Mouse (Mus musculus) heart, embryonic 16.5 days (tissue): ENCODE results near the gene Csf1. TPM values are rescaled to one million over a fixed set of nuclear protein-coding genes. Genes with fewer than 3 reads are reported as not detected.
A peak's percentile ranks its signal among the peaks of the same experiment; 100 is the strongest.

Source experiments
- ATAC-seq: fragments of 200-750 bp; cut with Nextera tagmentation; replicated peaks from 2 replicates; pipeline ENCODE4 v1.8.0; 2017; ENCODE audit warnings: moderate number of reproducible peaks; ENCODE audit not compliant: insufficient read depth, low FRiP score; ENCODE audit errors: extremely low read depth
- H3K27ac ChIP-seq: fragments of 300-500 bp; sonication (generic); 2 replicates; pipeline ENCODE4 v1.5.1; 2014; ENCODE audit warnings: mild to moderate bottlenecking, low read length, control low read depth, moderate library complexity
- H3K27me3 ChIP-seq: fragments of 300-500 bp; sonication (generic); 2 replicates; pipeline ENCODE4 v1.6.1; 2014; ENCODE audit warnings: low read length, mixed read lengths; ENCODE audit not compliant: control insufficient read depth, insufficient read depth
- H3K36me3 ChIP-seq: fragments of 300-500 bp; sonication (generic); 2 replicates; pipeline ENCODE4 v1.6.1; 2014; ENCODE audit not compliant: control insufficient read depth, insufficient read depth
- H3K4me1 ChIP-seq: fragments of 300-500 bp; sonication (generic); 2 replicates; pipeline ENCODE4 v1.6.1; 2014; ENCODE audit warnings: low read length, mixed read lengths; ENCODE audit not compliant: control insufficient read depth, insufficient read depth
- H3K4me2 ChIP-seq: fragments of 300-500 bp; sonication (generic); 2 replicates; pipeline ENCODE4 v1.6.1; 2014; ENCODE audit warnings: low read depth, mild to moderate bottlenecking, control low read depth, low read length
- H3K4me3 ChIP-seq: fragments of 300-500 bp; sonication (generic); 2 replicates; pipeline ENCODE4 v1.5.1; 2014; ENCODE audit warnings: mild to moderate bottlenecking, control low read depth, low read length
- H3K9ac ChIP-seq: fragments of 300-500 bp; sonication (generic); 2 replicates; pipeline ENCODE4 v1.6.1; 2014; ENCODE audit warnings: low read length, control low read depth
- H3K9me3 ChIP-seq: fragments of 300-500 bp; sonication (generic); replicated peaks from 2 replicates; pipeline ENCODE4 v1.6.1; 2016; ENCODE audit warnings: low read length; ENCODE audit not compliant: control insufficient read depth
- WGBS: fragments of 180-500 bp; shearing (Covaris S2); extraction: QIAGEN DNeasy Blood & Tissue Kit; methylation state at CpG from one replicate; pipeline ENCODE4 v1.1.7; 2014; 5-methylcytosine and 5-hydroxymethylcytosine counted together
- polyA plus RNA-seq: library from polyadenylated mRNA; unstranded; fragments of >200 nt; fragmentation: Nextera tagmentation; extraction: Ambion mirVana; gene quantifications from 2 replicates; pipeline ENCODE4 v1.2.1, GENCODE M21; 2015

The Csf1 gene
- polyA plus RNA-seq, 1 experiment from 2014 or later = 10.2 TPM

DNA sequence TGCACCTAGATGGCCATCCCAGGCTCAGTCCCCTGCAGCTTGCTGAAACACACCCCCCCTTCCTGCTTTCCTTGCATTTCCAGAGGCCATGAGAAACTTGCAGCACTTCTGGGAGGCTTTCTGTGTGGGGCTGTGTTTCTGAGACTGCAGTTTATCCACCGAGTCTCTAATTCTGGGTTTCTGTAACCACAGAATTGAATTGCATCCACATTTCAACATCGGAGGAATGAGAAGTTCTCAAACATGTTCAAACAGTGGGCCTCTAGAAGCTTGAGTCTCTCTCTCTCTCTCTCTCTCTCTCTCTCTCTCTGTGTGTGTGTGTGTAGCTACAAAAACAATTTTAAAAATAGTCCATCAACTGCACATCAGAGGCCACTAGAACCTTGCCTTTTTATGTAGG lies 9.4 kb upstream of the Csf1 start:
- Histone ChIP-seq H3K4me2 (no peak overlapping the region), H3K36me3 (no peaks in the 10 kb centered on the region), H3K27me3 (no peaks in the 10 kb centered on the region), H3K9me3 (no peaks in the 10 kb centered on the region), H3K9ac (no peak overlapping the region), H3K4me3 (no peak overlapping the region), H3K27ac (no peak overlapping the region), H3K4me1 (peaks cover 24% of the 10 kb centered on the region)
- WGBS = 59% methylated on average over 2 of the region's 2 CpGs
- ATAC-seq = no peak

DNA sequence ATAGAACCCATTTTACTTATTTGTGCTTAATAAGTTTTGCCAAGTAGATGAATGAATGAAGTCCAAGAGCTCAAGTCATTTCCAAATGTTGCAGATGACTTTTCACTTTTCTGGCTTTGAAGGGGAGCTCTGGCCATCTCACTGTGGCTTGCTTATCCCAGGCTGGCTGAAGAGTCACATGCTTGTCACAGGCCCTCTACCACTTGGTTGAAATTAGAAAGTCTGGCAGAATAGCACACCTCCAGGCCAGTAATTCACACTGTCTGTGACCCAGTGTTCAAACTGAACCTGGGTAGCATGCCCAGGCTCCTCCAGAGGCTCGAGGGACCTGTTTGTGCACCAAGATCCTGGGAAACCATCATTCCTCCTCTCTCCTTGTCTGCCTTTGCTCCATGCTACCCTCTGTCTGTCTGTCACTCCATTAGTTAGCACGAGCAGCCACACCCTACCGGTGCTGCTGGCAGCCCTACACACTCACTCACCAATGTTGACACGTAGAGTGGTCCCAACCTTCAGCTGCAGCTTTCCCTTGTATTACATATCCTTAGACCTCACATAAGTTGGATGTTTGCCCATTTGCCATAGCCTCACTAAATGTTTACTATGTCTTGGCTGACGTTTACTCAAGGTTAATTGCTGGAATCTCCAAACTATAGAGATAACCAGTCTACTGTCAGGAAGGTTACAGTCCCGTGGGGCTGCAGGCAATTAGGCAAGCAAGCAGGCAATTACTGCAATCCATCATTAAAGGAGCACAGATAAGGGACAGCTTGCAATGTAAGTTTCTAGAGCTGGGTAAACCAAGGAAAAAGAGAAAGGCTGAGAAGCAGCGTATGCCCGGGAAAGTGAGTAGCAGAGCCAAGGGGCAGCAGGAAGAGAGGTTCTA lies 8.1 kb upstream of the Csf1 start:
- H3K27ac ChIP-seq = no peak overlapping the region
- no peaks in the 10 kb centered on the region for H3K27me3 ChIP-seq
- no peaks in the 10 kb centered on the region for H3K36me3 ChIP-seq
- H3K4me3 ChIP-seq = no peak overlapping the region
- WGBS = 32% methylated on average over 8 of the region's 8 CpGs
- no peak overlapping the region for H3K9ac ChIP-seq
- H3K4me1 ChIP-seq = peaks cover 22% of the 10 kb centered on the region
- no peak for ATAC-seq
- H3K4me2 ChIP-seq = no peak overlapping the region
- H3K9me3 ChIP-seq = no peaks in the 10 kb centered on the region

DNA sequence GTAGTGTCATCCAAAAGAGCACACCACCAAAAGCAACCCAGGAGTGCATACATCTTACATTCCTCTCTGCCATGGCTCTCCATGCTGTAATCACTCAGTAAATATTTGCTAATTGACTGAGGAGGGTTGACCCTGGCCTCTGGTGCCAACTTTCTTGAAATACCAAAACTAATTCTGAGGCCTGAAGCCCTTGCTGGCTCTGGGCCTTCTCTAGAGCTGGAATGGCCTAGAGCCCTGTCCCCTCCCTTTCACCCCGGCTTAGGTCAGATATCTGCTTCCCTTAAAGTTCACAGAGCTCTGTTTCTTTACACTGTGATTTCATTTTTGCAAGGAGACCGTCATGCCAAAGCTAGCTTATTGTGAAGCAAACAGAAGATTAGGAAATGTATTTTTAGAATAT lies 6.5 kb upstream of the Csf1 start:
- 31% methylated on average over 2 of the region's 2 CpGs for WGBS
- ATAC-seq = no peak

GRCm38 (mm10) chr3:107765979-107766378 lies 5.7 kb upstream of the Csf1 start:
- Histone ChIP-seq H3K4me1 (peaks cover 22% of the 10 kb centered on the region), H3K4me3 (no peak overlapping the region), H3K9ac (no peak overlapping the region), H3K27me3 (no peaks in the 10 kb centered on the region), H3K27ac (no peak overlapping the region), H3K36me3 (no peaks in the 10 kb centered on the region), H3K9me3 (no peaks in the 10 kb centered on the region), H3K4me2 (no peak overlapping the region)
- WGBS = 86% methylated on average over 2 of the region's 2 CpGs
- ATAC-seq = no peak

More for the DNA sequence above, 6.5 kb upstream of the Csf1 start:
- Histone ChIP-seq H3K27ac (no peak overlapping the region), H3K9ac (no peak overlapping the region), H3K4me3 (no peak overlapping the region), H3K4me2 (no peak overlapping the region), H3K36me3 (no peaks in the 10 kb centered on the region), H3K27me3 (no peaks in the 10 kb centered on the region), H3K4me1 (peaks cover 22% of the 10 kb centered on the region), H3K9me3 (no peaks in the 10 kb centered on the region)

- peaks cover 30% of the 10 kb centered on the region for H3K4me1 ChIP-seq
- ATAC-seq = no peak
- no peak overlapping the region for H3K27ac ChIP-seq
- H3K27me3 ChIP-seq = no peaks in the 10 kb centered on the region
- no peaks in the 10 kb centered on the region for H3K9me3 ChIP-seq
- 72% methylated on average over 4 of the region's 4 CpGs for WGBS
- no peaks in the 10 kb centered on the region for H3K36me3 ChIP-seq
- no peak overlapping the region for H3K4me2 ChIP-seq
- no peak overlapping the region for H3K4me3 ChIP-seq
- no peak overlapping the region for H3K9ac ChIP-seq
These were observed 3.3 kb upstream of the Csf1 start for GRCm38 (mm10) chr3:107763552-107763951.

DNA sequence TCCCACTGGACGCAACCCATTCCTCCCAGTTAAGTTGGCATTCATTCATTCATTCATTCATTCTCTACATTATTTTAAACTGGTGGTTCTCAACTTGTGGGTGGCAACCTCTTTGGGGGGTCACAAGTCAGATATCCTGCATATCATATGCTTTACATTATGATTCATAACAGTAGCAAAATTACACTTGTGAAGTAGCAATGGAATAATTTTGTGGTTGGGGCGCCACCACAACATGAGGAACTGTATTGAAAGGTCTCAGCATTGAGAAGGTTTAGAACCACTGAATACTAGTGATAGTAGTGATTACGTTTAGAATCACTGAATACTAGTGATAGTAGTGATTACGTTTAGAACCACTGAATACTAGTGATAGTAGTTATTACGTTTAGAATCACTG lies 1.2 kb upstream of the Csf1 start:
- peaks cover 20% of the 10 kb centered on the region for H3K4me1 ChIP-seq
- no peak overlapping the region for H3K4me3 ChIP-seq
- H3K27ac ChIP-seq = no peak overlapping the region
- no peaks in the 10 kb centered on the region for H3K36me3 ChIP-seq
- no peaks in the 10 kb centered on the region for H3K9me3 ChIP-seq
- no peak overlapping the region for H3K4me2 ChIP-seq
- H3K9ac ChIP-seq = no peak overlapping the region
- WGBS = 94% methylated on average over 5 of the region's 5 CpGs
- H3K27me3 ChIP-seq = no peaks in the 10 kb centered on the region
- ATAC-seq = no peak

- peak overlapping the region; percentile 92; the same call in 1 of the 2 replicates for H3K9ac ChIP-seq
- 64% methylated on average over 1 of the region's 1 CpGs for WGBS
- no peaks in the 10 kb centered on the region for H3K27me3 ChIP-seq
These were observed 502 bp upstream of the Csf1 start for GRCm38 (mm10) chr3:107760771-107761170.

DNA sequence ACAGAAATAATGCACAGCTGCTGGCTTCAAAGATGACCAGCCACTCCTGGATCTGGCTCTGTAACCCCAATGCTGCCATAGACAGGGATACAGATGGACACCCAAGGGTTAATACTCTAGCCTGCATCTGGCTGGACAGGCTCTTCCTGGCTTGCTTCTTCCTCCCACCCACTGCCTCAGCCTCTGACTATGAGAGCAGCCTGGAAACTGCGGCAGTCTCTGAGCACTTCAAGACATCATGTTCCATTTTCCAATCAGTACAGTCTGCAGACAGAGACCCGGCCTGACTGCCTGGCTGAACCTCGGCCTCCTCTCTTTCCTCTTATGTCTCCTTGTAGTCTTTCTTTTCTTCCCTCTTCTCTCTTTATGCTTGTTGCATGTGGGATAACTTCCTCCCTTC lies 1.6 kb downstream of the Csf1 start:
- Histone ChIP-seq H3K9ac (peak overlapping the region; percentile 92), H3K4me2 (peak overlapping the region; percentile 78), H3K4me1 (peaks cover 20% of the 10 kb centered on the region), H3K9me3 (no peaks in the 10 kb centered on the region), H3K27me3 (no peaks in the 10 kb centered on the region), H3K27ac (0 out of 2 replicates have a peak overlapping the region, but pooled peaks have one; percentile 5), H3K36me3 (peaks cover 9% of the 10 kb centered on the region), H3K4me3 (peak overlapping the region; percentile 88)
- ATAC-seq = no peak
- WGBS = 11% methylated on average over 3 of the region's 3 CpGs

More at GRCm38 (mm10) chr3:107760771-107761170, 502 bp upstream of the Csf1 start:
- H3K36me3 ChIP-seq = no peaks in the 10 kb centered on the region
- H3K4me2 ChIP-seq = peak overlapping the region; percentile 78
- no peak for ATAC-seq
- H3K4me1 ChIP-seq = peaks cover 20% of the 10 kb centered on the region
- peak overlapping the region; percentile 88; the same call in 1 of the 2 replicates for H3K4me3 ChIP-seq
- peak overlapping the region; percentile 93 for H3K27ac ChIP-seq
- H3K9me3 ChIP-seq = no peaks in the 10 kb centered on the region

DNA sequence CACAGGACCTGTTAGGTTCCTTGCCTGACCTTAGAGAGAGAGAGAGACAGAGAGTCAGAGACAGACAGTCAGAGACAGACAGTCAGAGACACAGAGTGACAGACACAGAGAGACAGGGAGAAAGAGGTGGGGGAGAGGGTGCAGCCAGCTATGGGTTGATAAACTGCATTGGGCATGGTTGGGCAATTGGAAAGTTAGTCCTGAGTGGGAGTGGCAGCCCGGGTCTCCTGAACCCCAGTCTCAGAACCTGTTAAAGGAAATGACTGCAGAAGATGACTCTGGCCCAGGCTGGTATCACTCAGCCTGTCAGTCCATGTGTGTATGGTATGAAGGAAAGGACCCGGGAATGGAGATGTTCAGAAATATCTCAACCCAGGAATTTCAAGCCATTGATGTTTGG lies 2.1 kb downstream of the Csf1 start:
- H3K27ac ChIP-seq = no peak overlapping the region

More for the DNA sequence above, 2.1 kb downstream of the Csf1 start:
- no peaks in the 10 kb centered on the region for H3K27me3 ChIP-seq
- no peak for ATAC-seq
- peak overlapping the region; percentile 88 for H3K4me3 ChIP-seq
- H3K9ac ChIP-seq = 0 out of 2 replicates have a peak overlapping the region, but pooled peaks have one; percentile 11
- peaks cover 20% of the 10 kb centered on the region for H3K4me1 ChIP-seq
- 35% methylated on average over 2 of the region's 2 CpGs for WGBS
- peak overlapping the region; percentile 78 for H3K4me2 ChIP-seq
- peaks cover 9% of the 10 kb centered on the region for H3K36me3 ChIP-seq
- H3K9me3 ChIP-seq = no peaks in the 10 kb centered on the region
